Comparison of ENCODE assay signal across 8 mouse cellular contexts in the genomic region with DNA sequence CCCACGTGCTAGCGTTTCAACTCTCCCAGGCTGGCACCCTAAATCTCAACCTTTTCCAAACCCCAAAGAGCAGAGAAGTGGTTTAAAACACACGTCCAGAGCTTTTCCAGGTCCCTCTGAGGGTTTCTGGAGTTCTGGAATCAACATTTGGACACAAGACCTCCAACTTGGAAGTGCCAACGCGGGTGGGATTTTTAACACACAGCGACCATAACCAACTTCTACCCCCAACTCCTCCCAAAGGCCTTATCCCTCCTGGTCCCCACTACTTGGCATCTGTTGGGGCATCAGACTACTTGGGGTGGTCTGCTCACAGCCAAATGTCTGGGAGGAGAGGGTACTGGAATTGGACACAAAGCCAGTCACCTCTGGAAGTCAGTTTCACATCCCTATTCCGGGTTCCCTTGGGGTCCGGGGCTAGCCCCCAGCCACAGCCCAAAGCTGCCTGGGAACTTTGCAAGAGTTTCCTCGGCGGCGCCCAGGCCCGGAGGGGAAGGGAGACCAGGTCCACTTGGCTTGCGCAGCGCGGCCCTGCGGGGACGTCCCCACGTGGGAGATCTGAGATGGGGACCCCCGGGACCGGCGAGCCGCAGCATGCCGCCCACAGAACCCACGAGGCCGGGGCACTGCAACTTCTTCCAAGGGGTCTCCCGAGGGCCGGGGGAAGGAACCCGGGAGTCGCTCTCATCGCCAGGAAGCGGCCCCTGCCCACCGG. TPM values are rescaled to one million over a fixed set of nuclear protein-coding genes. Genes with fewer than 3 reads are reported as not detected.
DNase-seq lines count a peak whose midpoint lies in the region; ATAC-seq and TF ChIP-seq lines count a peak whose summit lies in the region.

No protein-coding gene starts in this region.

- DNase-seq in adrenal gland, adult (ENCODE audit: inconsistent age in 2 of 2, low spot score in 1 of 2): peak; percentile 71 to 83
- no peak for DNase-seq in adrenal gland, adult 8-10 months
- DNase-seq in embryo, embryonic 10 days (ENCODE audit: low spot score): peak; percentile 31
- DNase-seq in neural tube, embryonic 11.5 days (ENCODE audit: low spot score): peak; percentile 58
- no peak for DNase-seq in natural killer cell, adult 2 months (ENCODE audit: low spot score in 2 of 2)

- H3K27ac ChIP-seq in heart, embryonic 12.5 days (ENCODE audit: poor library complexity, severe bottlenecking): peak overlapping the region; percentile 99
- peak overlapping the region; percentile 99 for H3K27ac ChIP-seq in limb, embryonic 12.5 days
- H3K27ac ChIP-seq in neural tube, embryonic 11.5 days (ENCODE audit: low read depth, low read length): peak overlapping the region; percentile 99

- H3K4me1 ChIP-seq in E14TG2a.4 (replicated peaks; ENCODE audit: low read depth, low read length): peaks cover 78% of the 10 kb centered on the region
- peaks cover 29% of the 10 kb centered on the region for H3K4me1 ChIP-seq in heart, embryonic 12.5 days (replicated peaks)
- peaks cover 21% of the 10 kb centered on the region for H3K4me1 ChIP-seq in limb, embryonic 12.5 days (replicated peaks)
- peaks cover 15% of the 10 kb centered on the region; the same call in 1 of the 2 replicates for H3K4me1 ChIP-seq in neural tube, embryonic 11.5 days (ENCODE audit: control insufficient read depth, insufficient read depth, low read length)

- H3K4me3 ChIP-seq in E14TG2a.4 (replicated peaks; ENCODE audit: low read length): peak overlapping the region; percentile 93
- peak overlapping the region; percentile 100 for H3K4me3 ChIP-seq in heart, embryonic 12.5 days
- peak overlapping the region; percentile 98 for H3K4me3 ChIP-seq in limb, embryonic 12.5 days (replicated peaks)
- H3K4me3 ChIP-seq in neural tube, embryonic 11.5 days (ENCODE audit: low read depth, low read length): peak overlapping the region; percentile 93

- TF ChIP-seq CTCF in E14TG2a.4 (conservative IDR thresholded peaks at IDR 0.05; ENCODE audit: low read length): no peak

- peak overlapping the region; percentile 100 for H3K9ac ChIP-seq in heart, embryonic 12.5 days
- peak overlapping the region; percentile 100 for H3K9ac ChIP-seq in limb, embryonic 12.5 days (replicated peaks)
- peak overlapping the region; percentile 100 for H3K9ac ChIP-seq in neural tube, embryonic 11.5 days (ENCODE audit: low read length)

- no peaks in the 10 kb centered on the region for H3K27me3 ChIP-seq in E14TG2a.4 (ENCODE audit: insufficient read depth, low read length)
- no peaks in the 10 kb centered on the region for H3K27me3 ChIP-seq in heart, embryonic 12.5 days (replicated peaks)
- H3K27me3 ChIP-seq in limb, embryonic 12.5 days: no peaks in the 10 kb centered on the region
- H3K27me3 ChIP-seq in neural tube, embryonic 11.5 days (ENCODE audit: control insufficient read depth, insufficient read depth, low read length): no peaks in the 10 kb centered on the region

- under 1% methylated on average over 31 of the region's 32 CpGs for WGBS in heart, embryonic 12.5 days
- WGBS in limb, embryonic 12.5 days: under 1% methylated on average over 32 of the region's 32 CpGs
- WGBS in neural tube, embryonic 11.5 days: 0% methylated on average over 31 of the region's 32 CpGs

- H3K4me2 ChIP-seq in heart, embryonic 12.5 days: peak overlapping the region; percentile 88
- H3K4me2 ChIP-seq in limb, embryonic 12.5 days: peak overlapping the region; percentile 94
- peak overlapping the region; percentile 67 for H3K4me2 ChIP-seq in neural tube, embryonic 11.5 days (ENCODE audit: low read depth)

- no peaks in the 10 kb centered on the region for H3K9me3 ChIP-seq in E14TG2a.4 (ENCODE audit: low read length)
- no peaks in the 10 kb centered on the region for H3K9me3 ChIP-seq in heart, embryonic 12.5 days (replicated peaks)
- no peaks in the 10 kb centered on the region for H3K9me3 ChIP-seq in limb, embryonic 12.5 days
- no peaks in the 10 kb centered on the region for H3K9me3 ChIP-seq in neural tube, embryonic 11.5 days (ENCODE audit: control insufficient read depth, low read length)

- no peak for ATAC-seq in heart, embryonic 12.5 days (ENCODE audit: insufficient number of reproducible peaks, low FRiP score)
- no peak for ATAC-seq in limb, embryonic 12.5 days (ENCODE audit: insufficient number of reproducible peaks, insufficient read depth, low FRiP score, low TSS enrichment, low read depth)
- no peak for ATAC-seq in neural tube, embryonic 11.5 days (ENCODE audit: insufficient read depth, low FRiP score, low TSS enrichment)

- H3K36me3 ChIP-seq in E14TG2a.4 (ENCODE audit: insufficient read depth, low read length): peaks cover 37% of the 10 kb centered on the region
- H3K36me3 ChIP-seq in heart, embryonic 12.5 days: peaks cover 20% of the 10 kb centered on the region
- H3K36me3 ChIP-seq in limb, embryonic 12.5 days: peaks cover 31% of the 10 kb centered on the region
- H3K36me3 ChIP-seq in neural tube, embryonic 11.5 days (ENCODE audit: control insufficient read depth, insufficient read depth, low read length): peaks cover 11% of the 10 kb centered on the region

RNA-seq across cellular contexts. Expression of a gene that starts 9.7 kb away (rescaled TPM):
- total RNA-seq in adrenal gland, adult 8-10 months (2022): 100 to 1,000 TPM; 125 to 175 (median 144) TPM
- 61.2 and 69.9 TPM in 2 replicates for polyA plus RNA-seq in heart, embryonic 12.5 days (2016; fragmentation: Nextera tagmentation; extraction: Ambion mirVana)
- polyA plus RNA-seq in limb, embryonic 12.5 days (2016; fragmentation: Nextera tagmentation; extraction: Ambion mirVana): 68.4 and 218 TPM in 2 replicates
- polyA plus RNA-seq in neural tube, embryonic 11.5 days (2014; fragmentation: Nextera tagmentation; extraction: Ambion mirVana): 431 and 462 TPM in 2 replicates

RNA-seq across cellular contexts. Expression of a gene that starts 25.3 kb away (rescaled TPM):
- total RNA-seq in adrenal gland, adult 8-10 months (2022): 10 to 100 TPM; 14.8 to 19.7 (median 15.9) TPM
- 18.2 and 19.4 TPM in 2 replicates for polyA plus RNA-seq in heart, embryonic 12.5 days (2016; fragmentation: Nextera tagmentation; extraction: Ambion mirVana)
- polyA plus RNA-seq in limb, embryonic 12.5 days (2016; fragmentation: Nextera tagmentation; extraction: Ambion mirVana): 15.8 and 17.2 TPM in 2 replicates
- 21.7 and 23.0 TPM in 2 replicates for polyA plus RNA-seq in neural tube, embryonic 11.5 days (2014; fragmentation: Nextera tagmentation; extraction: Ambion mirVana)

RNA-seq across cellular contexts. Expression of a gene that starts 25.4 kb away (rescaled TPM):
- 10 to 100 TPM in 2 of 4 experiments, 1 to 10 TPM in 2; 9.3 to 17.8 (median 12.9) TPM for total RNA-seq in adrenal gland, adult 8-10 months (2022)
- 13.4 and 14.8 TPM in 2 replicates for polyA plus RNA-seq in heart, embryonic 12.5 days (2016; fragmentation: Nextera tagmentation; extraction: Ambion mirVana)
- 18.8 and 19.7 TPM in 2 replicates for polyA plus RNA-seq in limb, embryonic 12.5 days (2016; fragmentation: Nextera tagmentation; extraction: Ambion mirVana)
- polyA plus RNA-seq in neural tube, embryonic 11.5 days (2014; fragmentation: Nextera tagmentation; extraction: Ambion mirVana): 16.5 and 17.3 TPM in 2 replicates

Comparison
In these comparisons a context has a peak if more than half of its experiments do, and no peak if none do; other contexts are left out.
1. DNase-seq: peak in adrenal gland, adult (2 of 2), embryo, embryonic 10 days (single experiment) and neural tube, embryonic 11.5 days (single experiment); none in adrenal gland, adult 8-10 months (single experiment) and natural killer cell, adult 2 months (0 of 2).
2. Peak in every context shown above with its lines, with median percentiles within 50 percentile points of each other: H3K4me3 ChIP-seq, H3K27ac ChIP-seq, H3K4me2 ChIP-seq and H3K9ac ChIP-seq.